Mouse (Mus musculus) heart, adult 2 months (tissue): Measurements from ENCODE around the gene Esyt1.

Source experiments
- CTCF ChIP-seq: fragments of 200-600 bp; IDR thresholded peaks from 2 replicates; pipeline ENCODE4 v1.8.1; 2022; ENCODE audit warnings: antibody characterized with exemption, mild to moderate bottlenecking, moderate library complexity
- EP300 ChIP-seq: fragments of 200-500 bp; IDR thresholded peaks from 2 replicates; pipeline ENCODE4 v1.6.1; 2011; ENCODE audit warnings: low read depth, low read length, control low read depth; ENCODE audit not compliant: insufficient read depth
- POLR2A ChIP-seq: fragments of 200-500 bp; IDR thresholded peaks from 2 replicates; pipeline ENCODE4 v1.6.1; 2011; ENCODE audit warnings: mild to moderate bottlenecking, low read depth, low read length, control low read depth; ENCODE audit not compliant: insufficient read depth

- TF ChIP-seq CTCF = no peak
- no peak for TF ChIP-seq POLR2A
- no peak for TF ChIP-seq EP300
Measured at GRCm38 (mm10) chr10:128538340-128538870, 12.7 kb upstream of the Esyt1 start.
